Mouse (Mus musculus) hindlimb bud, embryonic 11.5 days (tissue): ENCODE measurements around the gene Osbpl8.
A peak's percentile ranks its signal among the peaks of the same experiment; 100 is the strongest.
"Not testable (repeated sequence)": the region's sequence is repeated elsewhere in the genome, so short reads cannot be mapped to it uniquely, and the experiment has no call there.

Experiments
- DNase-seq: peaks from one replicate; pipeline ENCODE4 v3.0.0-alpha.2; 2012; ENCODE audit warnings: low read depth, low spot score; ENCODE audit errors: extremely low spot score

Gene Osbpl8

DNA sequence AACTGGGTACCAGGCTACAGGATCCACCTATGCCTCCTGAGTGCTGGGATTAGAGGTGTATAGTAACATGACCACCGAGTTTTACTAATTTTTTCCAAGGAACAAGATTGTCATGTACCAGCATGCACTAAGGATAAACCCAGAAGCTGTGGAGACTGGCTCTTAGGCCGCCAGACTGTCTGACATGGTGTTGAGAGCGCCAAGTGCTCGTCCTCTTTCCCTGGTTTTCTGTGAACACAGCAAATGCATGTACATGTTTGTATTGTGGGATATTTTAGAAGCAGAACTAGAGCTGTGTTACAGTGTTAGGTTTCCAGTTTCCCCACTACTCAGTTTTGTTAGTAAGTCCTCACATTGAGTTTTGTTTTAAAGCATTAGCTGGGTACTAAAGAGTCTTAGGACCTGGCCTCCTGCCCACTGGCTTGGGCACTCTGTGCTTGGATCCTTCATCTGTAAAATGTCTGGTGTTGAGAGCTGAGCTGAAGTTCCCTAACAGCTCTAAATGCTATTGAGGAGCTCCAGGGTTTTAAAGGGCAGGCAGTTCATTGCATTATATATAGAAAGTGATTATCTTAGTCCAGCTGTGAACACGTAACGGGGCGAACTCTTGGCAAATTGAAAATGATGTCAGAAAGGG lies 19.2 kb downstream of the Osbpl8 start:
- no peak for DNase-seq

DNA sequence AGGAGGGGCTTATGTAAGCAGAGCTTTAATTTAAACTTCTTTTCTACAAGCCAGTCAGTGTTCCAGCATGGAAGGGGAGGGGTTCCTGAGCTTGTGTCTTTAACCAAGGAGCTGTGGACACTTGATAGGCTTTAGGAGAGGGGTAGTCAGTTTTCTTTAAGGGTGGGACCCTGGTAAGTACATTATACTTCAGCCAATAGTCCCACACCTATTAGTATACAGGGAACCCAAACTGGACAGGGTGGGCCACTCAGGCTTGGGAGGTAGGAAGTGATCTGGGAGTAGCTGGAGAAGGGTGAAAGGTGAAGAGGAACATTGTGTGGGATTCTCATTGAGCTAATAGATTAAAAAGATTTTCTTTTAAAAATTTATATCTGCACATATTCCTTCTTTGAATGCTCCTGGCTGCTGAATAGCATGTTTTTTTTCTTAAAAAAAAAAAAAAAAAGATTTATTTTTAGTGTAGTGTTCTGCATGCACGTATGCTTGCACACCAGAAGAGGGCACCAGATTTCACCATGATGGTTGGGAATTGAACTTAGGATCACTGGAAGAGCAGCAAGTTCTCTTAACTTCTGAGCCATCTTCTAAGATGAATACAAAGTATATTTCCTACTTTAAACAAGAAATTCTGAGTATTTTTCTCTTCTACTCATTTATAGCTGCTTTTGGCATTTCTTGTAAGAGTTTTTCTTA lies 21.2 kb downstream of the Osbpl8 start:
- DNase-seq, result no peak

DNA sequence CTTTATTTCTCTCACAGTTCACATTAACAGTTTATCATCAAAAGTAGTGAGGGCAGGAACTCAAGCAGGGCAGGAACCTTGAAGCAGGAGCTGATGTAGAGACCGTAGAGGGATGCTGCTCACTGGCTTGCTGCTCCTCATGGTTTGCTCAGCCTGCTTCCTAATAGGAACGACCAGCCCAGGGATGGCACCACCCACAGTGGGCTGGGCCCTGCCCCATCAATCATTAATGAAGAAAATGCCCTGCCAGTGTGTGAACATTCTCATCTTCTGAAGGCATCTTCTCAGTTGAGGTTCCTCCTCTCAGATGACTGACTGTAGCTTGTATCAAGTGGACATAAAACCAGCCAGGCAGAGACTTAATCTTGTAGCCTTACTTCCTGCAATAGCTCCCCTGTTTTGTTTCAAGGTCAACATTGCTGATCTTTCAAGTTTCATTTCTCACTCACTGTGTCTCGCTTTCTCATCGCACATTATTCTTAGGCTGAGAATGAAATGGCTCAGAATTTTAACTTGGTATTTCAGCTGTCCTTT lies 24.5 kb downstream of the Osbpl8 start:
- DNase-seq, result no peak

DNA sequence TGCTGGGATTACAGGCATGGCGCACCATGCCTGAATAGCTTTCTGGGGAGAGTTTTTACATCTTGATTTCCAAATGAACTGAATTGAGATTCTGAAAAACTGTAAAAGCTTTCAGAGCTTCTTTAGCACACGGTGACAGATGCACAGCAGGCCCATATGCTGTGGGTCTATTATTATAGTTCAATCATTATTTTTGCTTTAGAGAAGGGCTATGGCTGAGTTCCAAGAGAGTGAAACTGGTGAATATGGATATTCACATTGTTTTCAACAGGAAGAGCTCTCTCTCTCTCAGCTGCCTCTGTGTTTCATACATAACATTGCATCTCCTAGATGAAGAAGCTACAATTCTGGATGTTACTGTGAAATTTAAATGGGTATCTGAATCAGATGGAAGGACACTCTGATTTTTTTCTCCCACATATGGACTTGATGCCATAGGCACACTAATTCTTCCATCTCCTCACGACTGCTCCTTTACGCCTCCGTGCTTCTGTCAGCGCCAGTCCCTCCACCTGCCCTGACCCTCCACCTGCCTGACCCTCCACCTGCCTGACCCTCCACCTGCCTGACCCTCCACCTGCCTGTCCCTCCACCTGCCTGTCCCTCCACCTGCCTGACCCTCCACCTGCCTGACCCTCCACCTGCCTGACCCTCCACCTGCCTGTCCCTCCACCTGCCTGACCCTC lies 25.7 kb downstream of the Osbpl8 start:
- DNase-seq, result no peak

DNA sequence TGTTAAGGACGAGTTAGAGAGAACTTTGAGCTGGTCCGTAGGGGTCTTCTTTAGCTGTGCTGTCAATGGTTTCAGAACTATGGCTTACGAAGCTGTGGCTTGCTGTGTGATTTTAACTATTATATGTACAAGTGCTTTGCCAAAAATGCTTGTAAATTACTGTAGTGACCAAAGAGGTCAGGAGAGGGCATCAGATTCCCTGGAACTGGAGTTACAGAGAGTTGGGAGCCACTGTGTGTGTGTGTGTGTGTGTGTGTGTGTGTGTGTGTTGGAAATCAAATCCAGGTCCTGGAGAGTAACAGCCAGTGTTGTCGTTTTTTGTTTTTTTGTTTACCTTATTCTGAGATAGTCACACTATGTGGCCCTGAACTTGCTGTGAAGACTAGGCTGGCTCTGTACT lies 29.0 kb downstream of the Osbpl8 start:
- DNase-seq, result no peak

DNA sequence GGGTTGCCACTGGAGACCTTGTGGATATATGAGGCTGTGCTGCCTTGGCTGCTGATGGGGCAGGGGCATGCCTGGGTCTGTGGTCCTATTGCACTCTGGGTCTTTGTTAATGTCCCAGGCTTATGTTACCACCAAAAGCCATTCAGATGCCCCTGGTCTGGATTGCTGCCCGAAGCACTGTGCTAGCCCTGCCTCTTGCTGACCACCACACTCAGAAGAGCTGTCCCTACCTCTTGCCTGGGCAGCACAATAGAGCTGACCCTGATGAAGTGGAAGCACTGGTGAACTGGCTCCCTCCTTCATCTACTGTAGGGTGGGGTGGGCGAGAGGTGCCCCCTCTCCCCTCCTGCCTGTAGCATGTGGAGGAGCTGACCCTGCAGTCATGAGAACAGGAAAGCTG lies 31.6 kb downstream of the Osbpl8 start:
- no peak for DNase-seq

DNA sequence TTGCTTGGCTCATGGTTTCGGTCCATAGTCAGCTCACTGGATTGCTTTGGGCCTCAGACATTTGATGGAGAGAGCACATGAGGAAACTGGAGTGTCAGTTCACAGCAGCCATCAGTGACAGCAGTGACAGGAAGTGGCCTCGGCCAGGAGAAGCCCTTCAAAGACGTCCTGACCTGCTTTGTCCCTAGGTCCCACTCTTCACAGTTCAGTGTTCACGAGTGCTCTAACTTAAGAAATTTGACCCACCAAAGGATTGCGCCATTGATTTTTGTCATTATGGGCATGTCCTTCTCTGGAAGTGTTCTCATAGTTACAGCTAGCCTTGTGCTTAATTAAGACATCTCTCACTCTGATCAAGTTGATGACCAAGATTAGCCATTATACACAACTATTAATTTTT lies 34.2 kb downstream of the Osbpl8 start:
- not testable (repeated sequence) for DNase-seq

DNA sequence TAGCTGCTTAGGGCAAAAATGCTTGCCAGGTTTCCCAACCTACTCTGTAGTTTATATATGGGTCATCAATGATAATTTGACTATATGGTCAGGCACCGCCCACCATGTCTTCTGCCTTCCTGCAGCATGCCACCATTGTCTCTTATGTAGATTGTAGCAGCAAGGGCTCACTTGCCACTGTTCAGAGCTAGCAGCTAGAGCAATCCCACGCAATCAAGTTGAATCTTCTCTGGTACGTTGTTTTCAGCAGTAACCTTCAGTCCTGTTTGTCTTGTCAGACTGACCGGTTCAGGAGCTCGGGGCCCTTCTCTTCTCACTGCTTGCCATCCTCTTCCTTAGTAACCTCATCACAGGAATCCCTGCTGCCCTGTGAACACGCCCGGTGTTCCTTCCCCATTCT lies 36.6 kb downstream of the Osbpl8 start:
- no peak for DNase-seq

DNA sequence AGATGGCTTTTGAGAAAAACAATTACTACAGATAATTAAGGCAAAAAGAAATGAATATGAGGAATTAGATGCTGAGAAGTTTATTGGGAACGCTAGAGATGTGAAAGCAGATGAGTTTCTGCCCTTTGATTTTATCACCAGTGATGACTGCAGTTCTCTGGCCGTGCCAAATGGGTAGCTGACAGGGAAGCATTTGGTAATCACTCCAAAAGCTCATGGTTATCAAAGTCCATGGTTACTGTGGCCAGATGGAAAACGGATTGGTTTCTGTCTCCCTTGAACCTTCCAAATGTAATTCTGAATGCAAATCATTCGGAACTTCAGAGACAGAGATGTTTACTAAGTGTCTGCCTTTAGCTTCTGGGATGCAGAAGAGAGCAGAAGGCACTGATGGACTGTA lies 37.1 kb downstream of the Osbpl8 start:
- no peak for DNase-seq

DNA sequence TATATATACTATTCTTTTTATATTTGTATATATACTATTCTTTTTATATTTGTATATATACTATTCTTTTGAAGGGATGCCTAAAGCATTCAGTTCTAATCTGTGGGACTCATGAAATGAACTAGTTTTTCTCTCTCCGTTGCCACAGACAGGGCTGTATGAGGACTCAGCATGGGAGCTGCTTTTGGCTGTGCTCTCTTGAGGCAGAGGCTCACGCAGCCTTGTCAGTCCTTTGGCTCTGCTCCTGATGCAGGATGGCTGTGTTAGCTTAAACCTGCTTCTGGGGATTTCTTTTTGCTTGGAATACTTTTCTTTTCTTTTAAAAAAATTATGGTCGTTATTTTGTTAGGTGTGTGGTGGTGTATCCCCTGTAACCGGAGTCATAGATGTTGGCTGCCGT lies 39.5 kb downstream of the Osbpl8 start:
- DNase-seq, result no peak

DNA sequence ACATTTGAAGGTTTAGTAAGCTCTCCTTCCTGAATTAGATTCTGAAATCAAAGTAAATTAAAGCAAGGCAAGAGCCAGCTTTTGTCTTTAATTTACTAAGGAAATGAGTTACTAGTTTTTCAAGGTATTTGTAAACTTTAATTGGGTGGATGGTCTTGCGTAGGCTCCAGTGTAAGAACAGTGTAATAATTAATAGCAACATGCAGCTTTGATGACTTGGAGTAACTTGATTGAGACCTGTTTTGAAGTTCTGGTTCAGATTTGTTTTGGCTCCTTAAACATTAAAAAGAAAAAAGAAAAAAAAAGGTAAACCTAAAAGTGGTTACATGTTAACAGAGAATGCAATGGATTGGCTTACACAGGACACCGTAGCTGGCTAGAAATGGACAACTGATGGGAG lies 40.9 kb downstream of the Osbpl8 start:
- no peak for DNase-seq

DNA sequence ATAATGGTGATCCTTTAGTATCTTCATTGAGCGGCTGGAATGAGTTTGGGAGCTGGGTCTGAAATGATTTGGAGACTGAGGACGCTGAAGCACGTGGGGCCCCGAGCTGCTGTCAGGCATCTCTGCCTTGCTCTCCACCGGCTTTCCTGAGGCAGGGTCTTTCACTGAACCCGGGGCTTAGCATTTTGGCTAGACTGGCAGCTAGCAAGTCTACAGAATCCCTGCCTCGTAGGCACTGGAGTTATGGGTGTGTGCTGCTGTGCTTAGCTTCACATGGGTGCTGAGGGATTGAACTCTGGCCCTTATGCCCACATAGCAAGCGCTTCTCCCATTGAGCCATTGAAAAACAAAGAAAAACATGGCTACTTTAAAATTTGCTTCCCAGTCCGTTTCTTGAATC lies 42.8 kb downstream of the Osbpl8 start:
- DNase-seq, result no peak

DNA sequence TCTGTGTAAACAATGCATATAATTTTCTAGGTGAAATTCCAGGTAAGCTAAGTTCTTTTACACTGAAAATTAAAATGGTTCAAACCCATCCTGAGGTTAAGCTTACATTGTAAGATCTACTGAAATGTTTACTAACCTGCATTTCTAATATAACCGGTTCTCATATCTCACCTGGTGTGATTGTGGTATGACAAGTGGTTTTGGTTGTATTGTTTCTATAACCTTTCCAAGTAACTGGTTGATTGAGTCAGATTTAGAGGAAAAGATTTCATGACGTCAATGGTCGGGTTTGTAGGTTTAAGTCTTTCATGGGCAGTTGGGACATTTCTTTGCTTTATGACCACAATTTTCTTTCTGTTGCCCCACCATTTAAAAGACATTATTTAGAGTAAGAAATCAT lies 49.5 kb downstream of the Osbpl8 start:
- no peak for DNase-seq

DNA sequence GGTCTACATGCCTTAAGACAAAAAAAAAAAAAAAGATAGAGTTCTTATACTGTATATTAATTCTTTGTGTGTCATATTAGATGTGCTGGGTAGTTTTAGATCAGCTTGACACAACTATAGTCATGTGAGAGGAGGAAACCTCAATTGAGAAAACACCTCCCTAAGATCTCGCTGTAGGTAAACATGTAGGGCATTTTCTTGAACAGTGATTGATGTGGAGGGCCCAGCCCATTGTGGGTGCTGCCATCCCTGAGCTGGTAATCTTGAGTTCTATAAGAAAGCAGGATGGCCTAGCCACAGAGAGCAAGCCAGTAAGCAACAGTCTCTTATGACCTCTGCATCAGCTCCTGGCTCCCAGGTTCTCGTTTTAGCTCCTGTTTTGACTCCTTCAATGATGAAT lies 50.1 kb downstream of the Osbpl8 start:
- no peak for DNase-seq

DNA sequence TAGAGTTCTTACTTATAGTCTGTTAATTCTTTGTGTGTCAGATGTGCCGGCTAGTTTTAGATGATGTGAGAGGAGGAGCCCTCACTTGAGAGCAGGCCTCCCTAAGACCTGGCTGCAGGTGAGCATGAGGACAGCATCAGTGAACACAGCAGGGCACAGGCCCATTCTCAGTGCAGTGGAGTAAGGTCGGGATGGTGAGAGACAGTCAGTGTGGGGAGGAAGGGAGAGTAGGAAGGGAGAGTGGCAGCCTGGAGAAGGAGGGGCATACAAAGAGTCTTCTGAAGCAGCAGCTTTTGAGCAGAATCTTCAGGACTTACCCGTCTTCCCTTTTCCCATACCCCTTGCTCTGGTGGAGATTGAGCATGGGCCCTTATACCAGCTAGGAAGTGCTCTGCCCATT lies 51.0 kb downstream of the Osbpl8 start:
- DNase-seq, result no peak

DNA sequence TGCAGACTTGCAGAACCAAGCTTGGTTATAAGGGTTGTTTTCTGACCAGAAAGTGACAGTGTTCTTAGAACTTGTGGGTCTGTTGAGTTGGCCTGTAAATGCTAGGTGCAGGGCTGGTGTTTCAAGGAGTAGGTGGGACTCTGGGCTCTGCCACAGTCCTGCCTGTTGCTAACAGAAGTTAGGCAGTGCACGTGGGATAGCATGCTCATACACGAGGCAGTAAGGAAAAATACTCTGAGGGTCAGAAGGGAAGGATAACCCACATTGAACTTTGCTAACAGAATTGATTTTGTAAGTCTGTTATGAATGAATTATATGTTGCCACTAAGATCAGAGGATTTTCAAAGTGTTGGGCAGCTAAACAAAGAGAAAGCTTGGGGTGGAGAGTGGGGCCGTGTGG lies 51.6 kb downstream of the Osbpl8 start:
- no peak for DNase-seq

DNA sequence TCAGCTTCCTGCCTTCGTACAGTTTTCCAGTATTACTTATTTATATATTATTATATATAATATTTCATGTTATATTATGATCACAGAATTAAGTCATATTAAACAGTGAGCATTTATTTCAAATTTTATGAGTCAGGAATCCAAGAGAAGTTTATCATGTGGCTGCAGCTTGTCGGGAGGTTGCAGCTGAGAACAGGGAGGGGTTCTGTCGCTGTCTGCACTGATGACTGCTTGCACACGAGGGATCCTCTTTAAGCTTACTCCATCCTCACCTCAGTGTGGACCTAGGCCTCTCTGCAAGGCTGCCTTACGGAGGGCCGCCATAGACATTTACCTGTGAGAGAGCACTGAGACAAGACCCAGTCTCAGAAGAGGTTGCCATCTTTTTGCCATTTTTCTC lies 58.0 kb downstream of the Osbpl8 start:
- no peak for DNase-seq

DNA sequence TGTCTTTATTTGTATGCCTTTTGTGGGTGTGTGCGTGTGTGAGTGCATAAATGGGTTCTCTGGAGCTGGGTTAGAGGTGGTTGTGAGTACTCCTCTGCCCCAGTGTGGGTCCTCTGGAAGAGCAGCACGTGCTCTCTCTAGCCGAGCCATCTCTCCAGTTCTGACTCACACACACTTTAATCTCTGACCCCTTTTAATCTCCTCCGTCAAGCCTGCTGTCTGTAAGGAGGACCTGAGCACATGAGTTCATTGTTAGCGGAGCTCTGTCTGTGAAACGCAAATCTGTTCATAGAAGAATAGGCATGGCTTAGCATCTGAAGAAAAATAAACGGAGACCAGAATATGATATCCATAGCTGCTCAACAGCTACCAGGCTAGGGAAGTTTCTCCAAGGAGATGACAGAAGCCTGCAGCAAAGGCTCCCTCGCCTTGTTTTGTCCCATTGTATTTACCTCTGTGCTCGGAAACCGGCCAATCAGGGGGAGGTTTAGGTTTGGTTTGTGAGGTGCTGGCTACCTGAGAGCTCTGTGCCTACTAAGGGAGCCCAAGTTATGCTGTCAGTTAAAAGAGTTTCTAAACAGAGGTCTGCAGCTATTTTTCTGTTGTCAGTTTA lies 58.8 kb downstream of the Osbpl8 start:
- DNase-seq, result no peak

DNA sequence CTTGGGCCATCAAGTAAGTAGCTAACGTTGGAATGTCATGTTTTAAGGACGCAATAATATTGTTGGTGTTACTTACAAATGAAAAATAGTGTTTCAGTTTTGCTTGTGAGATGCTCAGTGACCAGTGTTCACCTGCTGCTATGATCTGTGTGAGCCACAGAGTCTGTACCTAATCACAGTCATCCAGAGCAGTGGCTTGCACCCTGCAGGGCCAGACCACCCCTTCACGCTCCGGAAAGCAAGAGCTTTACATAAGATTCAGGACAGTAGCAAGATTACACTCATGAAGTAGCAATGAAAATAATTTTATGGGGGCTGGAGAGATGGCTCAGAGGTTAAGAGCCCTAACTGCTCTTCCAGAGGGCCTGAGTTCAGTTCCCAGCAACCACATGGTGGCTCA lies 60.1 kb downstream of the Osbpl8 start:
- no peak for DNase-seq

DNA sequence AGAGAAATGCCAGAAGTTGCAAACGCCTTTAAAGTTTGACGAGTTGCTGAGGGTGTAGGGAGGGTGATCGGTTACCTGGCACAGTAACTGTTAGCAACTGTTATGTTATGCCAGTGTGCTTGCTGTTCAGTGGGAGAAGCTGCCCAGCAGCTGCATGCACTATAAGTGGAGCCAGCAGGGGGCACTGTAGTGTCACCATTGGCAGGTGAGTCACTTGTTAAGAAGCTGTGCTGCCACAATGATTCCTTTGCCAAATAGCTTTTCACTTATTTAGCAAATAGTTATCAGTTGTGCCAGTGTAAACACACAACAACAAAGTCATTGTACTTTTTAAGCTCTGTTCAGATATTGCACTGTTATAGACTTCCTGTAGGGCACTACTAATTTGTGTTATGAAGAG lies 62.0 kb downstream of the Osbpl8 start:
- peak; percentile 63 for DNase-seq

DNA sequence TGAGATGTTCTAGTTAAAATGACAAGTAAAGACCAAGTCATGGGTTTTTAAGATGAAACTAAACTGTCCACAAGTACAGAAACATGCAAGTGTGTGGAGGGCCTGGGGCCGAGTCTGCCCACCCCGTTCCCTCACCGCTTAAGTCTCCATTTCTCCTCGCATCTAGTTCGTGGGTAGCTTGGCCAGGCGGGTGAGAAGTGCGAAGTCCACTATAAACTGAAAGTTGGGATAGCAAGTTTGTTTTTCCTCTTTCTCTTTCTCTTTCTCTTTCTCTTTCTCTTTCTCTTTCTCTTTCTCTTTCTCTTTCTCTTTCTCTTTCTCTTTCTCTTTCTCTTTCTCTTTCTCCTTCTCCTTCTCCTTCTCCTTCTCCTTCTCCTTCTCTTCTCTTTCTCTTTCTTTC lies 67.7 kb downstream of the Osbpl8 start:
- not testable (repeated sequence) for DNase-seq
